Mouse (Mus musculus): Measurements from ENCODE around the gene Usp43.

DNA sequence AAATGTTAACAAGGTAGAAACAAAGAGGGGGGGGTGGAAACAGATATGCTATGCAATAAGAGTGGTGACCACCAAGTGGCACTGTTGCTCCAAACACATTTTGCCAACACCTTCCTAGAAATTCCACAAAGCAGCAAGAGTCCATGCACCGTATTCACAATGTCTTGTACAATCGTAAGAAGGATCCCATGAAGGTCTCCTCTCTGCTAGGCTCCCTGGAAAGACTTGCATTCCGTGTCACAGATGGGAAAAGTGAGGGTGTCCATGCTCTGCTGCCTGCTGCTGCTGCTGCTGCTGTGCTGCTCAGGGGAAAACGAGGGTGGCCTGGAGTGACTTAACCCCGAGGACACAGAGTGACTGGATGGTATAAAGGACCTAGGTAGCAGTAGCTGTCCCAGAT, 102.3 kb downstream of the Usp43 start:
- no peak for TF ChIP-seq POLR2A (IDR thresholded peaks at IDR 0.05; ENCODE audit: borderline replicate concordance, control insufficient read depth, low read depth, low read length)
- TF ChIP-seq CTCF (IDR thresholded peaks at IDR 0.05; ENCODE audit: control insufficient read depth, insufficient read depth, low read length): no peak

Data from bone marrow, adult 2 months (tissue).